Mouse (Mus musculus) forebrain, embryonic 13.5 days (tissue): Measurements from ENCODE around the gene Rmnd5a. TPM values are rescaled to one million over a fixed set of nuclear protein-coding genes. Genes with fewer than 3 reads are reported as not detected.

ENCODE experiments used
- ATAC-seq: fragments of 200-750 bp; cut with Nextera tagmentation; 2 replicates; pipeline ENCODE4 v1.8.0; 2017
- H3K27ac ChIP-seq: fragments of 300-500 bp; sonication (generic); 2 replicates; pipeline ENCODE4 v1.5.1; 2015; ENCODE audit warnings: inconsistent platforms, mild to moderate bottlenecking, moderate library complexity
- H3K27me3 ChIP-seq: fragments of 300-500 bp; sonication (generic); 2 replicates; pipeline ENCODE4 v1.6.1; 2015; ENCODE audit warnings: mild to moderate bottlenecking, inconsistent platforms
- H3K36me3 ChIP-seq: fragments of 300-500 bp; sonication (generic); 2 replicates; pipeline ENCODE4 v1.6.1; 2015; ENCODE audit warnings: mild to moderate bottlenecking, inconsistent platforms; ENCODE audit not compliant: poor library complexity, severe bottlenecking
- H3K4me1 ChIP-seq: fragments of 300-500 bp; sonication (generic); 2 replicates; pipeline ENCODE4 v1.6.1; 2015; ENCODE audit warnings: inconsistent platforms
- H3K4me2 ChIP-seq: fragments of 300-500 bp; sonication (generic); 2 replicates; pipeline ENCODE4 v1.6.1; 2015; ENCODE audit warnings: inconsistent platforms, mild to moderate bottlenecking, moderate library complexity
- H3K4me3 ChIP-seq: fragments of 300-500 bp; sonication (generic); 2 replicates; pipeline ENCODE4 v1.5.1; 2015; ENCODE audit warnings: mild to moderate bottlenecking, inconsistent platforms
- H3K9ac ChIP-seq: fragments of 300-500 bp; sonication (generic); 2 replicates; pipeline ENCODE4 v1.6.1; 2015; ENCODE audit warnings: mild to moderate bottlenecking, inconsistent platforms
- H3K9me3 ChIP-seq: fragments of 300-500 bp; sonication (generic); replicated peaks from 2 replicates; pipeline ENCODE4 v1.6.1; 2016; ENCODE audit warnings: inconsistent platforms
- WGBS: fragments of 180-500 bp; shearing (Covaris S2); methylation state at CpG from one replicate; pipeline ENCODE4 v1.1.7; 2015; 5-methylcytosine and 5-hydroxymethylcytosine counted together
- polyA plus RNA-seq: library from polyadenylated mRNA; unstranded; fragments of >200 nt; fragmentation: Nextera tagmentation; extraction: Ambion mirVana; gene quantifications from 2 replicates; pipeline ENCODE4 v1.2.1, GENCODE M21; 2015

Gene Rmnd5a
- polyA plus RNA-seq, 1 experiment from 2014 or later: 6.8 TPM

GRCm38 (mm10) chr6:71396016-71396415 is 44.4 kb downstream of the Rmnd5a start:
- H3K27me3 ChIP-seq: no peaks in the 10 kb centered on the region
- no peaks in the 10 kb centered on the region for H3K4me1 ChIP-seq
- ATAC-seq: no peak
- no peak overlapping the region for H3K27ac ChIP-seq
- no peak overlapping the region for H3K4me2 ChIP-seq
- WGBS: 95% methylated on average over 1 of the region's 1 CpGs
- H3K9me3 ChIP-seq: no peaks in the 10 kb centered on the region
- H3K36me3 ChIP-seq: peaks cover 49% of the 10 kb centered on the region
- H3K4me3 ChIP-seq: no peak overlapping the region
- H3K9ac ChIP-seq: no peak overlapping the region

- H3K36me3 ChIP-seq: peaks cover 50% of the 10 kb centered on the region
- H3K4me2 ChIP-seq: no peak overlapping the region
- ATAC-seq: no peak
- whole genome bisulfite sequencing: 94% methylated on average over 2 of the region's 2 CpGs
- no peak overlapping the region for H3K4me3 ChIP-seq
- H3K27ac ChIP-seq: no peak overlapping the region
- H3K27me3 ChIP-seq: no peaks in the 10 kb centered on the region
- H3K9ac ChIP-seq: no peak overlapping the region
- H3K9me3 ChIP-seq: no peaks in the 10 kb centered on the region
- no peaks in the 10 kb centered on the region for H3K4me1 ChIP-seq
Measured at GRCm38 (mm10) chr6:71390496-71390895, 49.9 kb downstream of the Rmnd5a start.

- WGBS: 95% methylated on average over 5 of the region's 5 CpGs
- Histone ChIP-seq H3K36me3 (no peaks in the 10 kb centered on the region), H3K4me1 (no peaks in the 10 kb centered on the region), H3K9me3 (no peaks in the 10 kb centered on the region), H3K9ac (no peak overlapping the region), H3K4me3 (no peak overlapping the region), H3K27me3 (no peaks in the 10 kb centered on the region), H3K27ac (no peak overlapping the region), H3K4me2 (no peak overlapping the region)
- ATAC-seq: no peak
Measured at GRCm38 (mm10) chr6:71381654-71382053, 58.8 kb downstream of the Rmnd5a start.

GRCm38 (mm10) chr6:71376711-71377110 is 63.7 kb downstream of the Rmnd5a start:
- Histone ChIP-seq H3K9me3 (no peaks in the 10 kb centered on the region), H3K36me3 (no peaks in the 10 kb centered on the region), H3K27me3 (no peaks in the 10 kb centered on the region), H3K4me3 (no peak overlapping the region), H3K27ac (no peak overlapping the region), H3K9ac (no peak overlapping the region), H3K4me2 (no peak overlapping the region), H3K4me1 (no peaks in the 10 kb centered on the region)
- no peak for ATAC-seq
- 95% methylated on average over 13 of the region's 13 CpGs for WGBS

GRCm38 (mm10) chr6:71374921-71375320 is 65.5 kb downstream of the Rmnd5a start:
- ATAC-seq: no peak
- Histone ChIP-seq H3K9ac (no peak overlapping the region), H3K4me3 (no peak overlapping the region), H3K36me3 (no peaks in the 10 kb centered on the region), H3K4me1 (no peaks in the 10 kb centered on the region), H3K9me3 (no peaks in the 10 kb centered on the region), H3K4me2 (no peak overlapping the region), H3K27ac (no peak overlapping the region), H3K27me3 (no peaks in the 10 kb centered on the region)
- WGBS: 84% methylated on average over 2 of the region's 2 CpGs

GRCm38 (mm10) chr6:71374311-71374829 is 66.1 kb downstream of the Rmnd5a start:
- Histone ChIP-seq H3K9me3 (no peaks in the 10 kb centered on the region), H3K4me1 (no peaks in the 10 kb centered on the region), H3K36me3 (no peaks in the 10 kb centered on the region), H3K4me3 (no peak overlapping the region), H3K4me2 (no peak overlapping the region), H3K27me3 (no peaks in the 10 kb centered on the region), H3K9ac (no peak overlapping the region), H3K27ac (no peak overlapping the region)
- no peak for ATAC-seq
- 87% methylated on average over 19 of the region's 19 CpGs for WGBS

GRCm38 (mm10) chr6:71373249-71373775 is 67.1 kb downstream of the Rmnd5a start, which contains the start of gene Cd8a:
Gene Cd8a, plus strand, starts transcription at chr6:71373427.
- Histone ChIP-seq H3K9ac (no peak within 1 kb of the TSS), H3K27ac (no peak within 1 kb of the TSS), H3K9me3 (no peaks in the 10 kb centered on the region), H3K4me2 (no peak within 1 kb of the TSS), H3K4me3 (no peak within 1 kb of the TSS), H3K4me1 (no peaks in the 10 kb centered on the region), H3K36me3 (no peaks in the 10 kb centered on the region), H3K27me3 (no peaks in the 10 kb centered on the region)
- ATAC-seq: no peak
- WGBS: 80% methylated on average over 14 of the region's 14 CpGs

- ATAC-seq: no peak
Measured at GRCm38 (mm10) chr6:71372041-71372720, 68.3 kb downstream of the Rmnd5a start.

GRCm38 (mm10) chr6:71371085-71371605 is 69.3 kb downstream of the Rmnd5a start:
- no peaks in the 10 kb centered on the region for H3K9me3 ChIP-seq
- H3K4me1 ChIP-seq: no peaks in the 10 kb centered on the region
- H3K36me3 ChIP-seq: no peaks in the 10 kb centered on the region
- H3K27me3 ChIP-seq: no peaks in the 10 kb centered on the region
- H3K4me3 ChIP-seq: no peak overlapping the region
- H3K27ac ChIP-seq: no peak overlapping the region
- no peak overlapping the region for H3K9ac ChIP-seq
- WGBS: 87% methylated on average over 5 of the region's 5 CpGs
- ATAC-seq: no peak
- H3K4me2 ChIP-seq: no peak overlapping the region

More at GRCm38 (mm10) chr6:71372041-71372720, 68.3 kb downstream of the Rmnd5a start:
- no peak overlapping the region for H3K4me3 ChIP-seq
- no peaks in the 10 kb centered on the region for H3K27me3 ChIP-seq
- no peak overlapping the region for H3K9ac ChIP-seq
- H3K27ac ChIP-seq: no peak overlapping the region
- H3K9me3 ChIP-seq: no peaks in the 10 kb centered on the region
- H3K4me2 ChIP-seq: no peak overlapping the region
- no peaks in the 10 kb centered on the region for H3K4me1 ChIP-seq
- WGBS: 87% methylated on average over 5 of the region's 5 CpGs
- no peaks in the 10 kb centered on the region for H3K36me3 ChIP-seq

- Histone ChIP-seq H3K9ac (no peak overlapping the region), H3K4me3 (no peak overlapping the region), H3K27me3 (no peaks in the 10 kb centered on the region), H3K4me2 (no peak overlapping the region), H3K4me1 (no peaks in the 10 kb centered on the region), H3K9me3 (no peaks in the 10 kb centered on the region), H3K27ac (no peak overlapping the region), H3K36me3 (no peaks in the 10 kb centered on the region)
- 92% methylated on average over 6 of the region's 6 CpGs for WGBS
- ATAC-seq: no peak
Measured at GRCm38 (mm10) chr6:71369416-71369815, 71.0 kb downstream of the Rmnd5a start.

- no peaks in the 10 kb centered on the region for H3K4me1 ChIP-seq
- H3K4me3 ChIP-seq: no peak overlapping the region
- WGBS: 62% methylated on average over 2 of the region's 2 CpGs
- H3K36me3 ChIP-seq: no peaks in the 10 kb centered on the region
- no peak overlapping the region for H3K9ac ChIP-seq
- no peaks in the 10 kb centered on the region for H3K27me3 ChIP-seq
- H3K27ac ChIP-seq: no peak overlapping the region
- ATAC-seq: no peak
- no peaks in the 10 kb centered on the region for H3K9me3 ChIP-seq
- no peak overlapping the region for H3K4me2 ChIP-seq
Measured at GRCm38 (mm10) chr6:71363995-71364394, 76.4 kb downstream of the Rmnd5a start.

- no peak overlapping the region for H3K4me2 ChIP-seq
- no peak overlapping the region for H3K9ac ChIP-seq
- H3K4me1 ChIP-seq: no peaks in the 10 kb centered on the region
- no peaks in the 10 kb centered on the region for H3K27me3 ChIP-seq
- no peak overlapping the region for H3K27ac ChIP-seq
- WGBS: 83% methylated on average over 10 of the region's 10 CpGs
- no peaks in the 10 kb centered on the region for H3K9me3 ChIP-seq
- no peak overlapping the region for H3K4me3 ChIP-seq
- ATAC-seq: no peak
- H3K36me3 ChIP-seq: no peaks in the 10 kb centered on the region
Measured at GRCm38 (mm10) chr6:71361156-71361670, 79.2 kb downstream of the Rmnd5a start.
